Mouse (Mus musculus): ENCODE data around the gene Sf3b1.
A peak's percentile ranks its signal among the peaks of the same experiment; 100 is the strongest.
"Not testable (repeated sequence)": the region's sequence is repeated elsewhere in the genome, so short reads cannot be mapped to it uniquely, and the experiment has no call there.

Gene Sf3b1

DNA sequence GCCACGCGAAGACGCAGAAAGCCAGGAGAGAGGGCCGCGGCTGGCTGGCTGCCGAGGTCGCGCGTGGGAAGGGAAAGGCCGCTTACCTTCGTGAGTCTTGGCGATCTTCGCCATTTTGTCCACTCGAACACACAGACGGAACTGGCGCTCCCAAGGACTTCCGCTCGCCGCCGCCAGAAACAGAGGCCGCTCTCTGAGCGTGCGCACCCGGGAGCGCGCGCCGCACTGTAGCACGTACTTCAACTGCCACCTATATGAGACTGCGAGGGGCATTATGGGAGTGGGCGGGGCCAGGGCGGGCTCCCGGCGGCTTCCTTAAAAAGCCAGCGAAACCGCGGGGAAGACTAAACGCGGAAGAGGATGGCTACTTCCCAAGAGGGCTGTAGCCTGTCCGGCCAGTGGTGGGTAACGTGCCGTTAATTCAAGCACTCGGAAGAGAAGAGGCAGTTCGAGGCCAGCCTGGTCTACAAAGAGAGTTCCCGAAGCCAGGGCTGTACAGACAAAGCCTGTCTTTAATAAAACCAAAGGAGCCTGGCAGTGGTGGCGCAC is at the start of gene Sf3b1:
Sf3b1 (minus strand) TSS at position 229 of the 549 bp plus-strand sequence.
- peak; percentile 97 for DNase-seq (ENCODE audit: low spot score)

DNA sequence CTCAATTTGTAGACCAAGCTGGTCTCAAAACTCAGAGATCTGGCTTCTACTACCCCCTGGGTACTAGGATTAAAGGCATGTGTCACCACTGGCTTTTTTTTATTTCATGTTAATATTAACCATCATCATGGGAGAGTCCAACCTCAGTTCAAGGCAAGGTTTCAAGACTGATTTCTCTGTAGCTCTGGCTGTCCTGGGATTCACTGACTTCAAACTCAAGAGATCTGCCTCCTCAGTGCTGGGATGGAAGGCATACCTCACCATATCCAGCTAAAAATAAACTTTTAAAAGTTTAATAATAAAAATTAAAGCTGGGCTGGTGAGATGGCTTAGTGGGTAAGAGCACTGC is 49.1 kb upstream of the Sf3b1 start:
- no peak for DNase-seq (ENCODE audit: low spot score)

DNA sequence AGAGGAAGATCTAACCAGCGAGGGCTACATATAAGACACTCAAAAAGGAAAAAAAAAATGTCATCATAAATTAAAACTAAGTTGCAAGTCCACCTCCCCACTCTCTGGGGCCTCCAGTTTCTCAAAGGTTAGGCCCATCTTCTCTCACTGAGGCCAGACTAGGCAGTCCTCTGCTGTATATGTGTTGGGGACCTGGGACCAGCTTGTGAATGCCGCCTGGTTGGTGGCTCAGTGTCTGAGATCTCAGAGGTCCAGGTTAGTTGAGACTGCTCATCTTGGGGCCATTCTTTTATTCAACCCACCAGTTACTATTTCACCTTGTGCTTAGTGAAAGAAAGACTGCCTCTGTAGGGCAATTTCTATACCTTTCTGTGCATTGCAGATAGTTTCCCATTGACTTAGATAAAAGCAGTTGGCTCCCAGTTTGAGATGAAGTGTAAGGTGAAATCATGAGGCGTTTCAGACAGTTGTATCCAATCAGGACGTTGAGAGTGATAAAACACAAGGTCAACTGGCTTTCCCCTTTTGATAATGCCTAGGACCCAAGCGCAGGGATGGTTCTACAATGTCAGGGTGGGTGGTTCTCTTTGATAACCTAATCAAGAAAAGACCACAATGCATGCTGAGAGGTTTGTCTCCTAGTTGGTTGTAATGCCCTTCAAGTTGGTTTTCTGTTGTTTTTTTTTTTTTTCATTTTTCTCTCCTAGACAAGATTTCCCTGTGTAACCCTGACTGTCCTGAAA is 48.5 kb upstream of the Sf3b1 start:
- DNase-seq (ENCODE audit: low spot score), result no peak

DNA sequence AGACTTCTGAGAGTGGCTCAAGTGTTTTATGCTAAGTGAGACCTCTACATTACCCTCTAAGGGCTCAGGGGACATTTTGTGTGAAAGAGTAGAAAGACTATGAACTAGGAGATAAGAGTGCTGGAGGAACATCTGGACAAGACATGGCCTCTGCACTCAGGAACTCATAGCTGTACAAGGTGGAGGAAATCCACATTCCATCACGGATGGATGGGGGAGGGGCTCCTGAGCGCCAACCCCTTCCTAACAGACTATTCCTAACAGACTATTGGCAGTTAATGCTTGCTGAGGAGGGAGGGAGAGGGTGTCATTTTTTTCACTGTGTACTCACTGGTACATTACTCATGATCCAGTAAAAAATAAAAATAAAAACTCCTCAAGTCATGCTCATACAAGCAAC is 47.5 kb upstream of the Sf3b1 start:
- DNase-seq (ENCODE audit: low spot score), result no peak

DNA sequence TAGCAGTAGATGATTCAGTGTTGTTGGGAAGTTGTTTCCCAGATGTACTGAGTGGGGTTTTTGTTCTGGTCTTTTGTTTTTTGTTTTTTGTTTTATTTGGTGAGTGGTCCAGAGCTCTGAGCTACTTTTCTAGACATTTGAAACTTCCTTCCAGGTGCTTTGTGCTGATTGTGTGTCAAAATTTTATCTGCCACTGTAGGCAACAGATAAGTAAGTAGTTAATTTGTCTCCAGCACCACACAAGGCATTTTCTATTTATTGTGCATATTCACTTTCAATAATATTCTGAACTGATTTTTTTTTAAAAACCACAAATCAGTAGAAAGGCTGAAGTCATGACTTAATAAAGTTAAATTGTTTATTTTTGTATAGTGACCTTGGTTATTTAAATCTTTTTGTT is 45.0 kb upstream of the Sf3b1 start:
- not testable (repeated sequence) for DNase-seq (ENCODE audit: low spot score)

DNA sequence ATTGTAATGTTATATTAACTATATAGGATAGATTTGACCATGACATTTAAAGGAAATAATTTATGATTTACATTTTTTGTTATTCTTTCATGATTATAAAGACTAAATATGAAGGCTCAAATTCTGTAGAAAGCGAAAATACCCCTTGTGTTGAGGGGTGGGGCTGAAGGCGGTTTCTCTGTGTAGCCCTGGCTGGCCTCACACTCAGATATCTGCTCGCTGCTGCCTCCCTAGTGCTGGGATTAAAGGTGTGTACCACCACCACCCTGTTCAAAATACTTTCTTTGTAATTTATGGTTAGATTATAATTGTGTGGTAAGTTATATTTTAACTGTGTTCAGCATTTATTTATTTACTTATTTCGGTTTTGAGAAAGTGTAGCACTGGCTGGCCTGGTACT is 34.5 kb upstream of the Sf3b1 start:
- DNase-seq (ENCODE audit: low spot score), result no peak

DNA sequence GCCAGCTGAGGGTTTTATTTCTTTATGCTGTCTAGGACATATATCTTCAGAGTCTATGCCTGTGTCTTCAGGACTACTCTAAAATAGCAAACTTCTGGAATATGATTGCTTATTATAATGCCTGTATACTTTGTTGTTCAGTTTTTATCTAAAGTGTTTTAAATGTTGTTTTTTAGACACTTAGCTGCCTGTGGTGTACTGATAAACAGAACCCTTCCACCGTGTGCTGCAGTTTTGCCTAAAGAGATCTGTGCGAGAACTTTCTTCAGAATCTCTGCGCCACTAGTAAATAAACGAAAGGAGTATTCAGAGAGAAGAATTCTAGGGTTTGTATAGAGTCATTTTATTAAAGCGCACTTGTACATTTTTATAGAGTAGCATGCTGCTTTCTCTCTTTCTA is 33.8 kb upstream of the Sf3b1 start:
- no peak for DNase-seq (ENCODE audit: low spot score)

DNA sequence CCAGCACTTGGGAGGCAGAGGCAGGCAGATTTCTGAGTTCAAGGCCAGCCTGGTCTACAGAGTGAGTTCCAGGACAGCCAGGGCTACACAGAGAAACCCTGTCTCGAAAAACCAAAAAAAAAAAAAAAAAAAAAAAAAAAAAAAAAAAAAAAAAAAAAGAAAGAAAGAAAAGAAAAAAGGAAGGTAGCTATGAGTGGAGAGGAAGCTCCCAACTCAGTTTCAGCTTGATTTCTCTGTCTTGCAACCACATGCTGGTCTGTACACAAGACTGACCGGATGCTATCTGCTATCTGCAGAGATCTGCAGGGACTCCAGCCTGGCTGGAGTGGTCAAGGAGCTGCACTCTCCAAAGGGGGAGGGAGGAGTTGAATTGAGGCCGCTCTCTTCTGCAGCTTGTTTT is 31.1 kb upstream of the Sf3b1 start:
- not testable (repeated sequence) for DNase-seq (ENCODE audit: low spot score)

DNA sequence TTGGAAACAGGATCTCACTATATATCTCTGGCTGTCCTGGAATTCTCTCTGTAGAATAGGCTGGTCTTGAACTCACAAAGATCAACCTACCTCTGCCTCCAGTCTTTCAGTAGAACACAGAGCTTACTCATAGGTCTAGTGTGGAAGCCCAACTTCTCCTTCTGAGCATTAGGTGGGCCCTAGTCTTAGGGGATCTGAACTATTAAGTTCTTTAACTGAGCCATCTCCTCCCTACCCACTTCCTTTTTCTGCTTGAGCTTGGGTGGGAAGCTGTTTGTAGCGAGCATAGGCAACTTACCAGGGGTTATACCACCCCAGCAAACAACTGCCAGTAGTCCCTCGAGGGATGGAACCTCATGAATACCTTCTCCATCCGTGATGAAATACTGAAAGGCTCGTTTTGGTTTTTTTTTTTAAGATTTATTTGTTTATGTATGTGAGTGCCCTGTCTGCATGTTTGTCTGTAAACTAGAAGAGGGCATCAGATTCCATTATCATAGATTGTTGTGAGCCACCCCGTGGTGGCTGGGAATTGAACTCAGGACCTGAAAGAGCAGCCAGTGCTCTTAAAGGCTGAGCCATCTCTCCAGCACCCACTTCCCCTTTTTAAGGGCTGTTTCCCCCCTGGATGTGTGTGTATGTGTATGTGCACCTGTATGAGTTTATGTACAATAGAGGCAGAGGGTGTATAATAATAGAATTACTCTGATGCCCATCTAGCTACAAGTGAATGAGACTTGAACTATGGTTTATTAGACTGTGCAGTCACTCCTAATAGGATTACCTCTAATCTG is 28.2 kb upstream of the Sf3b1 start:
- DNase-seq (ENCODE audit: low spot score), result no peak

DNA sequence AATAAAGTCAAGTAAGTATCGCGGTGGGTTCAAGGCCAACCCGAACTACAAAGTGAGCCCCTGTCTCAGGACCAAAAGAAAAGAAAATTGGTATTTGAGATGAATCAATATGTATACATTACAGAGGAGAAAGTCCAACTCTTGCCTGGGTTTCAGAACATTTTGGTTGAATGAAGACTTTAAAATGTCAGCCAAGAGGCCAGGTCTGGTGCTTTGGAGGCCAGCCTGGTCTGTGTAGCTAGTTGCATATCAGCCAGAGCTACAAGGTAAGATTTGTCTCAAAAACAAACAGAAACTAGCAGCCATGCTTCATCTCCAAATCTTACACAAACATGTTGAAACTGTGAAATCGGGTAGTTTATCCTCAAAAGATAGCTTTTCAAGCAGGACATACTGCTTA is 26.3 kb upstream of the Sf3b1 start:
- DNase-seq (ENCODE audit: low spot score), result no peak

DNA sequence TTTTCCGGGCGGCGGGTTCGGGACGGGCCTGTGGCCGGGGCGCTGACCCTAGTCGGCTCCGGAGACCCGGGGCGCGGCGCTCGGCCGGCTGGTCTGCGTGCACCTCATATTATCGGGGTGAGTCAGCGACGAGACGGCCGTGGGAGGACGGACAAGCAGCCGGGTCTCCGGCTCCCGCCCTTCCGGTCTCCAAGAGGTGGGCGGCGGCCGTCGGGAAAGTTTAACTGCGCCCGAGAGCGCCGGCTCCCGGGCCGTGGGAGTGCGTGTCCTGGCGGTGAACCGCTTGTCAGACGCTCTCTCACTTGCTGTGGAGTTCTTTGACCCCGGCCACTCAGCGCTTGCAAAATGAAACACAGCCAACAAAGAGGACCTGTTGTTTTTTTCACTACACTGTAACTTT is 25.7 kb upstream of the Sf3b1 start:
- peak; percentile 73 for DNase-seq (ENCODE audit: low spot score)

DNA sequence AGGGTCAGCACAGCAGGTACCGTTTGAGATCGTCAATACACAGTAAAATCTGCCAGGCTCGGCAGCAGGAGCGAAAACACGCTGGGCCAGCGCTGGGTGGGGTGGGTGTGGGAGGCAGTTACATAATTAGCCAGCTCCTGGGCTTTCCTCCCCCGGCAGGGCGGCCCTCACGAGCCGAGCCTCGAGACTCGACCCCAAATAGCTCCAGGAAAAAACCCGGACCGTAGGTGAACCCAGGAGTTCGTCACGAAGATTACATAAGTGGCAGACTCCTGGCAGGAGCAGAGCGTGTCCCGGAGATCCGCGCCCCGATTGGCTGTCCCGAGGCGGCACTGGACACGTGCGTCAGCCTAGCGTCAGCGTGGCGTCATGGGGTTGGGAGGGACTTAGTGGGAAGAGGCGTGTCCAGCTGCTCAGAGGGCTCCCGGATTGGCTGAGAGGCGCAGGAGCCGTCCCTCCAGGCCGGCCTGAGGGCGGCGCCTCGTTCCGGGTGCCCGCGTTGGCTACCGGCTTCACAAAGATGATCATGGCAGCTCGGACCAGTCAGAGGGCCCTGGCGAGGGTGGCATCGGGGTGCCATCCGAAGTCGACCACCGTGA is 25.2 kb upstream of the Sf3b1 start, which contains the start of gene Coq10b:
Coq10b (plus strand) TSS at position 416 of the 599 bp plus-strand sequence.
- DNase-seq (ENCODE audit: low spot score), result peak; percentile 99

DNA sequence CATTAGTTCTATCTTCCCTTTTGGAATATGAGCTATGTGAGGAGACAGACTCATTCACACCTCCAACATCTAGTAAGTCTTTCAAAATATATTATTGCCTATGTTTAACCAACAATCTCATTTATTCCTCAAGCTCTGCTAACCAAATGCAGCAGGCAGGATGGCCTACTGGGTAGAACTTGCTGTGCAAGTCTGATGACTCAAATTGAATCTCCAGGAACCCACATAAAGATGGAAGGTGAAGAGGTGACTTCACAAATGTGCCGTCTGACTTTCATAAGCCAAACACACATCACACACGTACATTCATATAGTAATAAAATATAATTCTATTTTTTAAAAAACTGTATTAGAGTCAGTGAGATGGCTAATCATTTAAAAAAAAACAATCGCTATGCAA is 24.4 kb upstream of the Sf3b1 start:
- DNase-seq (ENCODE audit: low spot score), result no peak

DNA sequence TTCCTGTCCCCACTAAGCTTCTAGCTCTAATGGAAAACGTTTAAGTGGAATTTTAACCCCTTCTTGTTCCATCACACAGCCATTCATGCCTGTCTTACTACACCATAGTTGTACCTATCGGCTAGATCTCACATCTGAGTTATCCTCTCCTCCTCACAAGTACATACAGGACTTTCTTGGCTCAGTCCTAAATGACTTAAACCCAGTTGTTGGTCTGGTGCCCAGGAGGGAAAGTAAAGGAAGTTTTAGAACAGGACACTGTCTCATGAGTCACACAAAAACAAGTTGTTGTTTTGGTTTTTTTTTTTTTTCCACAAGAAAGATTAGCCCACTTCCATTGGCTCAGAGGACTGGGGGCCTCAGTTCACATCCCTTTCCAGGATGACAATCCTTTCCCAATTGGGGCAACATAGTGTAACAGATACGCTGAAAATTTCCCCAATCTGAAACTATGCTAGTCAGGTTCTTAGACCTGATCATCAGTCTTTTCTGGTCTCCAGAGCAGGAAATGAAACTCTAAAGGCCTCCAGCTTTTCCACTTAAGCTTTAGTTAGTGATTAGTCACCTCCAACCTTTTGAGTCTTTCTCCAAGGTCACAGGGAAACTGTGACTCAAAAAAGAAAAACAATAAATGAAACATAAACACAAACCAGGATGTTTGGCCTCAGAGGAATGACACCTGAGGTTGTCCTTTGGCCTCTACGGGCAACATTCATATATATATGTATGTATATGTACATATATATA is 21.7 kb upstream of the Sf3b1 start:
- DNase-seq (ENCODE audit: low spot score), result no peak

DNA sequence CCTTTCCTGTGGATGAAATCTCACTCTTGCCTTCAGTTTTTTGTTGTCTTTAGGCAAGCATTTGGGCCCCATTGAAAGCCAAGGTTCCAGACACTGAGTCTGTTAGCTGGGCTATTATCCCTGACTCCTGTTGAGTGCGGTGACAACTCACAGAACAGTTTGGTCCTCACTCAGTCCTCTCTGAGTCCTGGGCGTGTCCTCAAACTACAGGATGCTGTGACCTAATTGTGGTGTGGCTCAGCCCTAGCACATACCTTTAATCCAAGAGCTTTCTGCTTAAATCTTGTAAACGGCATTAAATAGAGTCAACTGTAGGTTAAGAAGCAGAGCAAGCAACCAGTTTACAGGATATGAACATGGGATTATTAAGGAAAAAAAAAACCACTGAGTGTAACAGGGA is 15.9 kb upstream of the Sf3b1 start:
- DNase-seq (ENCODE audit: low spot score), result no peak

DNA sequence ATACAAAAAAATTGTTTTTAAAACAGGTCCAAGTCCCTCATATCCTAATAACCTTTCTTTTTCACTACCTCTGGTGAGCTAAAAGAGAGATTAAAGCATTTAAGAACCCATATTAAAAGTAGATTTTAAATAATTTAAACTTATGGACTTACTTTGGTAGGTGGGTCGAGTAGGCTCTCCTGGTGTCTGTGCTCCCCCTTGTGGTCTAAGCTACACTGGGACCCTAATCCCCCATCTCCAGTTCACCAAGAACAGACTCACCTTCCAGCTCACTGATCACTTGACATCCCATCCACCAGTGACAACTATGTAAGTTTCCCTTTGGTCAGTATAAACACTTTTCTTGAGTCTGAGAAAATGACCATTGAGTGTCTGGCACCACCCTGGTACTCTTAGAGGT is 15.0 kb upstream of the Sf3b1 start:
- DNase-seq (ENCODE audit: low spot score), result no peak

DNA sequence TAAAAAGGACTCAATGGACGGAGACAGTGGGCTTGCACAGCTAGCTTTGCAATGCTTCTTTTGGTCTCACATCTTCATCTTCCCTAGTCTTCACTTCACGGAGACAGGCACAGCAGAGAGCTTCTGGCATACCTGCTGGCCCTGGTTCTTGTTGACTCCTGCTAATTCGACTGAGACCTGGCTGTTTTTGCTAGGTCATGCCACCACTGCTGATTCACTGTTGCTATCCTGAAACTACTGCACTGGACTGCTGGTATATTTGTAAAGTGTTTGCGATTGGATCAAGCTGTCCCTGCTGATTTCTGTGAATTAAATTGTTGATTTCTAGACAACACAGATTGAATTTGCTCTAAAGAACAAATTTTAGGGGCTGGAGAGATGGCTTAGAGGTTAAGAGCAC is 14.4 kb upstream of the Sf3b1 start:
- DNase-seq (ENCODE audit: low spot score), result no peak

DNA sequence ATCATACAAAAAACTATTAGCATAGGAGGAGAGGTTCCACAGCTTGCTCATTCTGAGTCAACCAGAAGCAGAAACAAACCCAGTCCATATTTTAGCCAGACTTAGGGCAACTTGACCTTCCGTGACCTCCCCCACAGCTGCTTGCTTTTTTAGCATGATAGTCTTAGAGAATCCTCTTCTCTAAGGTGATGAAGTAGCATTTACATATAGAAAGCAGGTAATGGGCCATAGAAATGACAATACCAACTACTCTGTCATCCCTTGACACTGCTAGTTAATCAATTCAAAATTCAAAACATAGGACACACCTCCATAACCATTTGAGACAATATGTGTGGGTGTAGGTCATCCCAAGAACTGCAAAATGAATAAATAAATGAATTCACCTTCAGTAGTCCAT is 12.7 kb upstream of the Sf3b1 start:
- no peak for DNase-seq (ENCODE audit: low spot score)

DNA sequence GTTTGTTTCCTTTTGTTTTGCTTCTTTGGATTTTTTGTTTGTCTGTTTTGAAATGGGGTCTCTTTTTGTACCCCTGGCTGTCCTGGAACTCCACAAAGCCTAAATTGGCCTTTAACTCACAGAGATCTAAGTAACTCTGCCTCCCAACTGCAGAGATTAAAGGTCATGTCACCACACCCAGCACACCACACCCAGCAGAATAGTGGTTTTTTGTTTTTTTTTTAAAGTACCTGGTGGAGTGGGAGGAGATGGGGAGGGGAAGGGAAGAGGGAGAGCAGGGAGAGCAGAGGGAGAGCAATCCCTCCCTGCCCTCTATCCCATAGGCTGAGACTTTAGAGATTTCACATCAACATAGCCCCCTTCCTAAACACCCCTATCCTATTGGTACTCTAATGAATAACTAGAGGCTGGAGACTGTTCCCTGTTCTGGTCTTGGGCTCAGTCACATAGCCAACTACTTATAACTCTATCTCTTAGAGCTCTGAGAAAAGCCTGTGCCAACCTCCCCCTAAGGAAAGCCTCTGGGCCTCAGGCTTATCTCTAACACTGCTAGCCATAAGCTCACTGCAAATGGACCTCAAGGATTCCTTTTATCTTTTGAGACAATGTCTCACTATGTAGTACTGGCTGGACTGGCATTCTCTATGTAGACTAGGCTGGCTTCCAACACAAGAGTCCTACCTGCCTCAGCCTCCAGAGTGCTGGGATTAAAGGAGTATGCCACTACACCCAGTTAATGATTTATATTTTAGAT is 3.9 kb upstream of the Sf3b1 start:
- DNase-seq (ENCODE audit: low spot score), result no peak

DNA sequence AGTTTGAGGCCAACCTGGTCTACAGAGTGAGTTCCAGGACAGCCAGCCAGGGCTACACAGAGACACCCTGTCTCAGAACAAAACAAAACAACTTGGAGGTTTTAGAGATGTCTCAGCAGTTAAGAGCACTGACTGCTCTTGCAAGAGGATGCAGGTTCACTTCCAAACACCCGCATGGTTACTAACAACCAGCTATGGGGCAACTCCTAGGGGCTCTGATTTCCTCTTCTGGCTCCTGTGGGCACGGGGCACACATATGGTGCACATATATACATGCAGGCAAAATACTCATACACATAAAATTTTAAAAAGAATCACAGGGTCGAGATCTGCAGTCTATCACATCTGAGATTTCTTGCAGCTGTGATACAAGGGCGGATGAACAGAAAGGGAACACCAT is 2.2 kb upstream of the Sf3b1 start:
- no peak for DNase-seq (ENCODE audit: low spot score)

DNA sequence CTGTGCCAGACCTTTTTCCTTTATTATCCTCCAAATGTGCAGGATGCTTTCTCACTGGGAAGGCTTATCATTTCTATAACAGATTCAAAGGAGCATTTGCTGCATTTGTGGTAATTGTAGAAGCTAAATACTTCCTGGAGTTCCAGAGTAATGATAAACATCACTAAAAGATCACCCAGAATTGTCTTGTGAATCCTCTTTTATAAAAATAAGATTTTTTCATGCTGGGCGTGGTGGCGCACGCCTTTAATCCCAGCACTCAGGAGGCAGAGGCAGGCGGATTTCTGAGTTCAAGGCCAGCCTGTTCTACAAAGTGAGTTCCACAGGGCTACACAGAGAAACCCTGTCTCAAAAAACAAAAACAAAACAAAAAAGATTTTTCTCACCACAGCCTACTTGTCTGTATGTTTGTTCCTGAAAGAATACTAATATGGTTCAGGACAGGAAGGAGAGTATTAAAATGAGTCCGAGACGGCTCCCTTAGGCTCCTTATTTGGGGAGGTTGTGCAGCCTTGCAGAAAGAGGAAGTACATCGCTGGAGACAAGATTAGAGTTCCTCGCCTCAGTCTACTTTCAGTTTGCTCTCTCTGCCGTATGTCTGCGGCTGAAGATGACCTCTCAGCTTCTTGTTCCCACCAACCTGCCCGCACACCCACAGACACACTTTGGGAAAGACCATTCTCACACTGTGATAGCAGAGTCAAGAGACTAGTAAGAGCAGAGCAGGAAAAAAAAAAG is 1.4 kb upstream of the Sf3b1 start:
- no peak for DNase-seq (ENCODE audit: low spot score)
